Mouse (Mus musculus) adrenal gland, postnatal 36 days (tissue): ENCODE measurements around the gene Herc4. TPM values are rescaled to one million over a fixed set of nuclear protein-coding genes. Genes with fewer than 3 reads are reported as not detected.
"Not testable (repeated sequence)": the region's sequence is repeated elsewhere in the genome, so short reads cannot be mapped to it uniquely, and the experiment has no call there.

Experiments used
- DNase-seq, 2 experiments: peaks; one replicate each; pipeline ENCODE4 v3.0.0; 2021; ENCODE audit warnings: mixed read lengths in 1 of 2
- total RNA-seq, 2 experiments: library from RNA; stranded (reverse); gene quantifications; 2 replicates each; pipeline ENCODE4 v1.2.3; 2021

Gene Herc4
- total RNA-seq, 2 experiments from 2014 or later = 148 to 204 TPM

GRCm38 (mm10) chr10:63350666-63351065 is 107.1 kb downstream of the Herc4 start:
- DNase-seq = no peak

- DNase-seq = not testable (repeated sequence)
These were observed 107.5 kb downstream of the Herc4 start for GRCm38 (mm10) chr10:63351099-63351498.

DNA sequence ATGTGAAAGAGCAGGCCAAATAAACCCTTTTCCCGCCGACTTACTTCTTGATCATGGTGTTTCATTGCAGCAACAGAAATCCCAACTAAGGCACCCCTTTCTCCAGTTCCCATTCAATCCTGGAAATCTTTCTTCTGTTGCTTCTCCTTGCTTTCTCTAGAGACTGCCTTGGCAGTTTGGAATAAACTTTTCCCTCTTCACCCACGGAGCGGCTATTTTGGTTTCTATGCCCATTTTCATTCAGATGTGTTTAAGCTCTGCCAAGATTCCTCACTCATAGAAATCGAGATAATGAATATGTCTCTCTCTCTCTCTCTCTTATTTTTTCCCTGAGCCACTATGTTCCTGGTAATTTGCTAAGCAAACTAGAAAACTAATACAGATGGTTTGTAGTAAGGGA is 108.5 kb downstream of the Herc4 start:
- no peak for DNase-seq

GRCm38 (mm10) chr10:63360502-63360901 is 116.9 kb downstream of the Herc4 start:
- no peak for DNase-seq

DNA sequence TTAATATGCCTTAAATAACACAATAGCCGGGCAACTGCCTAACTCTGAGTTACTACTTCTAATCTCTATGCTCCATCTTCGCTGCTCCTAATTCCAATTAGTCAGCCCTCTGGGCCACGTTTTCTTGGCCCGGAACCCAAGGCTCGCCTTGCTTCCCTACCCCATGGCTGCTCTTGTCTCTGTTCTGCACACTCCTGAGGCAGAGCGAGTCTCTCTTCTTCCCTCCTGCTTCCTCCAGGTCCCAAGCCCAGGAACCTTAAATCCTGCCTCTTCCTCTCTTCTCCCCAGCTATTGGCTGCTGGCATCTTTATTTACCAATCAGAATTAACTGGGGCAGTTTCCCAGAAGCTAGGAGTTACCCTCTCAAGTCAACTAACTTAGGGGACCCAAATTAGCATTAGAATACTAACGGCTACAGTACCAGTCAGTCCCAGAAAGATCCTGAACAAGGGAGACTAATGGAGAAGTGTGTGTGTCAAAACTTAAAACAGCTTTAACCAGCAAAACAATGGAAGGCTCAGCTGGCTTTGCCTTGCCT is 122.4 kb downstream of the Herc4 start:
- DNase-seq = peak in 1 of 2 experiments; percentile 5

DNA sequence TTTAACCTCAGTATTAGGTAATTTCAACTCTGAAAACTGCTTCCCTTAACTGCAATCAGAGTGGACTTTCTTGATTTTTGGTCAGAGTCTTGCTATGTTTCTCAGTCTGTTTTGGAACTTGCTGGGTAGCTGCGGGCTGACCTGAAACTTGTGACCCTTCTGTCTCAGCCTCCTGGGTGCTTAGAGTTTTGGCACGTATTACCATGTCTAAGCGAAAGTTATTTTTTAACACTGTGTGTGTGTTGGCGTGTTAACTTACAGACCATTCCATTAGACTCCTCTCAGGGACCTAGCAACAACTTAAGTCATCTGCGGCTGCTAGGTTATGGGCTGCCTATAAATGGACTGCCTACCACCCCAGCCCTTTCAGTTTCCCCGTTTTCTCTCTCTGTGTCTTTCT is 123.8 kb downstream of the Herc4 start:
- DNase-seq = no peak

Other genes with a start within 250 kb of the Herc4 start
- gene Hnrnph3, start 219.6 kb upstream of the Herc4 start, total RNA-seq = 10 to 100 TPM; 39.1 to 54.9 TPM
- gene Pbld2, start 219.5 kb upstream of the Herc4 start, total RNA-seq = 1 to 10 TPM; 4.0 to 5.3 TPM
- 1 to 10 TPM; 2.3 to 4.4 TPM for gene Pbld1, start 183.6 kb upstream of the Herc4 start, total RNA-seq
- not detected for gene Atoh7, start 144.2 kb upstream of the Herc4 start, total RNA-seq
- under 1 TPM; 0.46 to 0.59 TPM for gene Mypn, start 39.9 kb upstream of the Herc4 start, total RNA-seq
- 10 to 100 TPM; 19.1 to 21.4 TPM for gene Sirt1, start 137.9 kb downstream of the Herc4 start, total RNA-seq
- gene Dnajc12, start 138.6 kb downstream of the Herc4 start, total RNA-seq = 10 to 100 TPM; 16.0 to 19.1 TPM
- gene Gm7075, start 178.0 kb downstream of the Herc4 start, total RNA-seq = not detected
- gene Ctnna3, start 186.3 kb downstream of the Herc4 start, total RNA-seq = 1 to 10 TPM in 1 of 2 experiments, under 1 TPM in 1; 0.63 to 1.1 TPM